Mouse (Mus musculus): ENCODE measurements around the gene Omt2a.
"Not testable (repeated sequence)": the region's sequence is repeated elsewhere in the genome, so short reads cannot be mapped to it uniquely, and the experiment has no call there.

Omt2a gene

DNA sequence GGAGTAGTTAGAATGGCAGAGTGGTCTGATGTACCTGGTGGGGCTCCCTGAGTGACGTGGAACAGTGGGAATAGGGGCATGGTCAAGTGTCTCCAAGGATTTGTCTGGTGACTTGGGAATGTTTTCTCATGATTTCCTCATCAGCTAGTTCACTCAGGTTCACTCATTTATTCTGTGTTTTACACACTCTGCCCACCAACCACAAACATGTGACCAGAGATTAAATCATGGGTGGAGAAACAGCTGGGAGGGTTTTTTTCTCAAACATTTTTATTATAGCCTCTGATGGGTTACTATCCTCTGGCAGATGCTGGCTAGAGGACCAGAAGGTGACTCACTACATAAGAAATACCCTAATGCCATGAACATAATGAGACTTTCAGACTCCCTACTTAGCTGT, 16.4 kb downstream of the Omt2a start:
- no peak for DNase-seq (ENCODE audit: low spot score)

- DNase-seq (ENCODE audit: low spot score), result peak; percentile 57
Measured at GRCm38 (mm10) chr9:78296089-78296488, 18.5 kb downstream of the Omt2a start.

DNA sequence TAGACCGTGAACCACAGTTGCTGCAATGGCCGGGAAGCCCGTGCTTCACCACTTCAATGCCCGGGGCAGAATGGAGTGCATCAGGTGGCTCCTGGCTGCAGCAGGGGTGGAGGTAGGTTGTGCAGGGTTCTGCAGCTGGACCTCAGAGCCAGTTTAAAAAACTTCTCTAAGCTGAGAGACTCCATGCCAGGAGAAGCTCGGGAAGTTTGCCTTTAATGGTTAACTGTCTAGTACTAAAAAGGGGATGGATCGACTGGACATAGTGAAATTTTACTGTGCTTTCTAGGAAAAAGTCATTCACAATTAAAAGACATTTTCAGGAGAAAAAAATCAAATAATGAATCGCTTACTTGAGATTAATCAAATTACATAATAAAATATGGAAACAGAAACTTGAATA, 19.8 kb downstream of the Omt2a start:
- not testable (repeated sequence) for DNase-seq (ENCODE audit: low spot score)

GRCm38 (mm10) chr9:78293683-78294082, 20.9 kb downstream of the Omt2a start:
- not testable (repeated sequence) for DNase-seq (ENCODE audit: low spot score)

DNA sequence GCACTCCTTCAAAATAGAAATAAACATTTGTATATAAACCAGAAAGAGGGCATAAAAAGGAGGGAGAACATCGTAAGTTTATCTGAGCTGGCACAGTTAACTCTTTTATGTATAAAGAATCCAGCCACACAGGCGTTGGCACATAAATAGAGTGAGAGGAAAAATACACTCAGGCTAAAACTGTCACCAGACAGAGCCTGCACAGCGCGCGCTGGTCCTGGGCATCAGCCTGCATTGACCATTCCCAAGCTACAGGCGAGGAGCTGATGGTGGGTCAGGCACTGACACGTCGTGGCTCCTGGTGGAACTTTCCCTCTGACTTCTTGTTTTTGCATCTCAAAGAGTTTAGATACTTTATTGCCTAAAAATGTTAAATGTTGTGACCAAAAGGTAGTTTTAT, 22.1 kb downstream of the Omt2a start:
- DNase-seq (ENCODE audit: low spot score), result not testable (repeated sequence)

GRCm38 (mm10) chr9:78289723-78290122, 24.9 kb downstream of the Omt2a start, which contains the start of gene Gm10639:
Gene Gm10639 (plus strand): TSS chr9:78289923.
- not testable (repeated sequence) for DNase-seq (ENCODE audit: low spot score)

GRCm38 (mm10) chr9:78289063-78289462, 25.5 kb downstream of the Omt2a start:
- not testable (repeated sequence) for DNase-seq (ENCODE audit: low spot score)

DNA sequence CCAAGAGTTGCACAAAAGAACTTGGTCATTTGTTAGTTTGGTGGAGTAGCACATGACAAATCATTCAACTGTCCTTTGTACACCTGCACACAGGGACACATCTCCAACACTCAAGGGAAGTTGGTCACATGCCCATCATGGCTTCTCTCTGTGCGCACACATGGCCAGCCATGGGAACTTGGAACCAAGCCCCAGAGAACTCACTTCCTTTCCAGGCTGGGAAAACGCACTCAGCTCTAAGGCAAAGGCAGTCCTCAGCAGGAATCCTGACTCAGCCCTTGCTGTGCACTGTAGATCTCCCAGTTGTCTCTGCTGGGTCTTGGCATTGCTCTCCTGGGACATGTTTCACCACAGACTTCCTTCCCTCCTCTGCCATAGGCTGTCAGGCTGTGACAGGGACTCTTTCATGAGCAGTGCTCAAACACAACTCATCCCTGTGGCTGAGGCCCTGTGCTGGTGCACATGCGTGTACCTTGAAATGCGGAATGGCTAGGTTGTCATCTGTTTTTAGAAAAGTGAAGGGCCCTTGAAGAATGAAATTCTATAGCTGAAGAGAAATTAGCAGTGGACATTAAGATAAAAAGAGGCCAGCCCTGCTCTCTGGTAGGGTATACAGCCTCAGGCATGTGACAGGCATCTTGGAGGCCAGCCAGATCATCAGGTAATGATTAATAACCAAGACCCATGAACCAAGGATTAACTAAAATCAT, 32.4 kb downstream of the Omt2a start:
- peak; percentile 85 for DNase-seq (ENCODE audit: low spot score)

GRCm38 (mm10) chr9:78270945-78271344, 43.7 kb downstream of the Omt2a start:
- DNase-seq (ENCODE audit: low spot score), result not testable (repeated sequence)

All from adipocyte (in vitro differentiated cells).